Mouse (Mus musculus) hindbrain, embryonic 14.5 days (tissue): Measurements from ENCODE around the gene Slamf1. TPM values are rescaled to one million over a fixed set of nuclear protein-coding genes. Genes with fewer than 3 reads are reported as not detected.
A peak's percentile ranks its signal among the peaks of the same experiment; 100 is the strongest.

Experiments used
- ATAC-seq: fragments of 200-750 bp; cut with Nextera tagmentation; 2 replicates; pipeline ENCODE4 v1.8.0; 2017; ENCODE audit warnings: moderate number of reproducible peaks, mild to moderate bottlenecking, moderate TSS enrichment, moderate library complexity; ENCODE audit not compliant: low FRiP score
- DNase-seq: peaks from one replicate; pipeline ENCODE4 v3.0.0-alpha.2; 2015; ENCODE audit warnings: low spot score
- H3K27ac ChIP-seq: fragments of 300-500 bp; sonication (generic); 2 replicates; pipeline ENCODE4 v1.5.1; 2014; ENCODE audit warnings: mild to moderate bottlenecking, moderate library complexity
- H3K27me3 ChIP-seq: fragments of 300-500 bp; sonication (generic); 2 replicates; pipeline ENCODE4 v1.6.1; 2014; ENCODE audit warnings: mild to moderate bottlenecking, low read length, mixed read lengths; ENCODE audit not compliant: control insufficient read depth, insufficient read depth
- H3K36me3 ChIP-seq: fragments of 300-500 bp; sonication (generic); replicated peaks from 2 replicates; pipeline ENCODE4 v1.6.1; 2014; ENCODE audit not compliant: control insufficient read depth, insufficient read depth
- H3K4me1 ChIP-seq: fragments of 300-500 bp; sonication (generic); replicated peaks from 2 replicates; pipeline ENCODE4 v1.6.1; 2014; ENCODE audit warnings: antibody characterized with exemption, low read length, mixed read lengths; ENCODE audit not compliant: control insufficient read depth, insufficient read depth
- H3K4me2 ChIP-seq: fragments of 300-500 bp; sonication (generic); replicated peaks from 2 replicates; pipeline ENCODE4 v1.6.1; 2014; ENCODE audit warnings: mild to moderate bottlenecking, moderate library complexity
- H3K4me3 ChIP-seq: fragments of 300-500 bp; sonication (generic); replicated peaks from 2 replicates; pipeline ENCODE4 v1.5.1; 2014; ENCODE audit warnings: mild to moderate bottlenecking, low read length
- H3K9ac ChIP-seq: fragments of 300-500 bp; sonication (generic); 2 replicates; pipeline ENCODE4 v1.6.1; 2014
- H3K9me3 ChIP-seq: fragments of 300-500 bp; sonication (generic); 2 replicates; pipeline ENCODE4 v1.6.1; 2016; ENCODE audit warnings: low read length; ENCODE audit not compliant: control insufficient read depth
- WGBS: fragments of 180-500 bp; shearing (Covaris S2); extraction: QIAGEN DNeasy Blood & Tissue Kit; methylation state at CpG from one replicate; pipeline ENCODE4 v1.1.7; 2014; 5-methylcytosine and 5-hydroxymethylcytosine counted together
- polyA plus RNA-seq: library from polyadenylated mRNA; unstranded; fragments of >200 nt; fragmentation: Nextera tagmentation; extraction: Ambion mirVana; gene quantifications from 2 replicates; pipeline ENCODE4 v1.2.1, GENCODE M21; 2014

The Slamf1 gene
- polyA plus RNA-seq, result 0.10 and 0.13 TPM in 2 replicates

DNA sequence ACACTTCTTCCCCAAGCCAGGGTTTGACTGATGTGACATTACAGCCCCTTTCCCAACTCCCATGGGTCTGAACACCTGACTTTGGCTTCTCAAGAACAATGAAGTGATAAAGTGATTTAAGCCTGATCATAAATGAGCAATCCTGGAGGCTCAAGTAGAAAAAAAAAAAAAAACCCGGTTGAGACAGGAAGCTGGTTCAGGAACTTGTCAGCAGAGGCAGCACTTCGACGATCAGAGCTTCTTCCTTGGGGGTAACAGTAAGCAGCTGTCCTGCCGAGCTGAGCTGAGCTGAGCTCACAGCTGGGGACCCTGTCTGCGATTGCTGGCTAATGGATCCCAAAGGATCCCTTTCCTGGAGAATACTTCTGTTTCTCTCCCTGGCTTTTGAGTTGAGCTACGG is at the start of gene Slamf1:
Slamf1 (plus strand) TSS at position 230 of the 400 bp plus-strand sequence.
- H3K27me3 ChIP-seq, result no peaks in the 10 kb centered on the region
- ATAC-seq (no peak), DNase-seq (no peak)
- no peak within 1 kb of the TSS for H3K4me3 ChIP-seq
- no peak within 1 kb of the TSS for H3K27ac ChIP-seq
- H3K9me3 ChIP-seq, result no peaks in the 10 kb centered on the region
- H3K4me2 ChIP-seq, result no peak within 1 kb of the TSS
- H3K9ac ChIP-seq, result no peak within 1 kb of the TSS
- H3K4me1 ChIP-seq, result no peaks in the 10 kb centered on the region
- H3K36me3 ChIP-seq, result no peaks in the 10 kb centered on the region
- 42% methylated on average over 6 of the region's 6 CpGs for WGBS

DNA sequence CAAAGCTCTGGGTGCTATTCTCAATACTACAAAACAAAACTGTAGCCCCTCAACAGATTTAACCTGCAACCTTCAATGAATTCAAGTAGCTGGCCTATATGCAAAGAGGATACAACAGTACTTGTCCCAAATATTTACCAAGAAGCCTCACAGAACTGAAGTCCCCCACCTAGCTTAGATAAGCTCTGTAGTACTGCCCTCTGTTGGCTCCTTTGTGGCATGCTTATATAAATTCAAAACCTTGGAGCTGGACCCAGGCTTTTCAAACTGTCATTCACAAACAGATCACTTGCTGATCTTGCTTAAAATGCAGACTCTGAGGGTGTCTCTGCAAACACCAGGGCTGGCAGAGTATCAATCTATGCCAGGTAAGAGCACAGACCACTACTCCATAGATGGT is 35.7 kb upstream of the Slamf1 start:
- no peak overlapping the region for H3K4me2 ChIP-seq
- H3K9me3 ChIP-seq, result no peaks in the 10 kb centered on the region
- H3K36me3 ChIP-seq, result no peaks in the 10 kb centered on the region
- H3K4me1 ChIP-seq, result no peaks in the 10 kb centered on the region
- H3K27ac ChIP-seq, result no peak overlapping the region
- DNase-seq (peak; percentile 13), ATAC-seq (no peak)
- no peak overlapping the region for H3K9ac ChIP-seq
- no peaks in the 10 kb centered on the region for H3K27me3 ChIP-seq
- no peak overlapping the region for H3K4me3 ChIP-seq

DNA sequence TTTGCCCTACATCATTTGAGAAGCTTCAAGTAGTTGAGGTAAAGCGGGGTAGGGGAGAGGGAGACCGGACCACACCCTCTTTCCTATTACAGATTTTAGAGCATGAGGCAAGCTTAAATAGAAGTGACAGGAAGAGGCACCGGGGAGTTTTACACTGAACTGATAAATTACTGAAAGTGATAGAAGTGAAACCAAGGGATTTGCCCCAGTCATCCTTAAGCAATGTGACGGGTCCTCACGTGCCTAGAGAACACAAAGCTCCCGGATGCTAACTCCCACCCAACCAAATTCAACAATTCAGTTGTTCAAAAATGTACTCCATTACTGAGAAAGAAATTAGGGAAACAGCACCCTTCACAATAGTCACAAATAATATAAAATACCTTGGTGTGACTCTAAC is 32.0 kb upstream of the Slamf1 start:
- no peak overlapping the region for H3K9ac ChIP-seq
- H3K27ac ChIP-seq, result no peak overlapping the region
- no peaks in the 10 kb centered on the region for H3K4me1 ChIP-seq
- ATAC-seq (no peak), DNase-seq (no peak)
- 91% methylated on average over 6 of the region's 6 CpGs for WGBS
- no peaks in the 10 kb centered on the region for H3K9me3 ChIP-seq
- H3K4me3 ChIP-seq, result no peak overlapping the region
- H3K36me3 ChIP-seq, result no peaks in the 10 kb centered on the region
- no peaks in the 10 kb centered on the region for H3K27me3 ChIP-seq
- no peak overlapping the region for H3K4me2 ChIP-seq

DNA sequence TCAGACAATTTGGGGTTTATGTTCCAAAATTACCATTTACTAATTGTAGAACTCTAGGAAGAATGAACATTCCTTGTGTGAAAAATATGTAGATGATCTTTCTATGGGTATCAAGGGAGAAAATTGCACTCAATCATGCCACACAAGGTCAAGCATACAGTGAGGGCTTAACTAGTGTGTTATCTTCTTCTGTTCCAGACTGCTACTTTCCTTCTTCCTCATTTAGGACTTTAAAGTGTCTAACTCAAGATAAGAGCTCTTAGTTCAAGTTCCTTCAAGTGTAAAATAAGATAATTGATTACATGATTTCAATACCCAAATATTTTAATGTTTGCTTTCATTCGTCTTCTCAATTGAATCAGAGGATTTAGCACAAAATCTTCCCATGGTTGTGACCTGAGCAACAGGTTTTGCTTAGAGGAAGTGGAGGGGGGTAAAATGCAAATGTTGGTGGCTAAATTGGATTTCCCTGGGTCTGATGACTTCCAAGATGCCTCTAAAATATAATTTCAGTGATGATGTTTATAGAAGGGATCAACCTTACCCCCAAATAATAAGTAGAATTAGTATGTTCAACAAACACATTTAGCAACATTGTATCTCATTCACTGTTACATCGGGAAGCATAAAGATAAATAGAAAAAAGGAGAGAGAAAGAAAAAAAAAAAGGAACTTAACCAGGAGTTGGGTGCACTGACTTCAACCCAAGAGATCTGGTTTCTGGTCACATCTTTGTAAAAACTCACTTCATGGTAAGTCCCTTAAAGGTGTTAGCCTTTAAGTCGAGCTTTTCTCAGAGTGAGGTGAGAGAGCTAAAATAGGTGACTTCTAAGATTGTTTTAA is 18.6 kb upstream of the Slamf1 start:
- no peaks in the 10 kb centered on the region for H3K4me1 ChIP-seq
- no peak overlapping the region for H3K9ac ChIP-seq
- no peak overlapping the region for H3K27ac ChIP-seq
- no peaks in the 10 kb centered on the region for H3K9me3 ChIP-seq
- H3K36me3 ChIP-seq, result no peaks in the 10 kb centered on the region
- no peak overlapping the region for H3K4me3 ChIP-seq
- H3K4me2 ChIP-seq, result no peak overlapping the region
- 87% methylated on average over 3 of the region's 3 CpGs for WGBS
- ATAC-seq (no peak), DNase-seq (peak; percentile 5)
- no peaks in the 10 kb centered on the region for H3K27me3 ChIP-seq

DNA sequence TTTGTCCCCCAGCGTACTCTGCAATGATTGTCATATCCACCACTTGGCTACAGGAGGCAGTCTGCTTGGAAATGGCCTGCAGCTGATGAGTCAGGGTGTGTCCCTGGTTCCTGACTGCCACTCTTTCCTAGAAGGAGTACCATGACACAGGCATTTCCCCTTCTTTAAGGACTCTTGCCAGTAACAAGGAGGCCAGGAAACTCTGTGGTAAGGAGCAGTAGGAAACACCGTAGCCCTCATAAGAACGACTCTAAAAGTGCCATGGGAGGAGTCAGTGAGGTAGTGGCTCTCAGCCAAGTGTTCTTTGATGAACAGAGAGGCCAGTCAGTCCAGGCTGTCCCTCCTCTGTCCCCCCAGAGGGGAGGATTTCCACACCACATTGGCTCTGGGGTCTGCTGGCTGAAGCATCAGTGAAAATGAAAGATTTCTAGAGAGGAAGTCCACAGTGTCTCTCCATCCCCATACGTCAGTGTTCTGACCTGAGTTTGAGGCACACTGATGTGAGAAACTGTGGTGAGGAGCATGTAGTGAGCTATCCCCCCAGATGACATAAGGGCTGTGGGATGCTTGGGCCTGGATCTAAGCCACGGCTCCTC is 5.0 kb upstream of the Slamf1 start:
- ATAC-seq, result no peak
- no peaks in the 10 kb centered on the region for H3K9me3 ChIP-seq
- no peaks in the 10 kb centered on the region for H3K4me1 ChIP-seq
- no peak overlapping the region for H3K27ac ChIP-seq
- no peak for DNase-seq
- H3K9ac ChIP-seq, result no peak overlapping the region
- no peak overlapping the region for H3K4me2 ChIP-seq
- H3K36me3 ChIP-seq, result no peaks in the 10 kb centered on the region
- WGBS, result 78% methylated on average over 5 of the region's 5 CpGs
- no peaks in the 10 kb centered on the region for H3K27me3 ChIP-seq
- no peak overlapping the region for H3K4me3 ChIP-seq

DNA sequence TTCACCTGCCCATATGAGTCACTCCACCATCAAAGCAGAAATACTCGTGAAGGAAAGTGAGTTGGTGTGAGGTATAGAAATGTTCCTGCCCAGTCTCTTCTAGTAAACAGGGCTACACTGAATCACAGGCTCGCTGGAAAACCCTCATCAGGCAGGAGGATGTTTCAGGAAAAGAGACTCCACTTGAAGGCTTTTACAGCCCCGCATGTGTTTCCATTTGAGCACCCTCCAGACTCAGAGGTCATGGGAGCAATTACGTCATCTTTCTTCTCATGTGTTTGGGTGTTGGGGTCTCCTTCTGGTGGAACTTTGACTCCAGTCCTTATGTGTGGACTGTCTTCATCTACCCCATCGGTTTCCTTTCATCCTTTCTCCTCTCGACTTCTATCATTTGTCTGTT is 4.1 kb downstream of the Slamf1 start:
- no peak for DNase-seq
- 87% methylated on average over 6 of the region's 6 CpGs for WGBS

DNA sequence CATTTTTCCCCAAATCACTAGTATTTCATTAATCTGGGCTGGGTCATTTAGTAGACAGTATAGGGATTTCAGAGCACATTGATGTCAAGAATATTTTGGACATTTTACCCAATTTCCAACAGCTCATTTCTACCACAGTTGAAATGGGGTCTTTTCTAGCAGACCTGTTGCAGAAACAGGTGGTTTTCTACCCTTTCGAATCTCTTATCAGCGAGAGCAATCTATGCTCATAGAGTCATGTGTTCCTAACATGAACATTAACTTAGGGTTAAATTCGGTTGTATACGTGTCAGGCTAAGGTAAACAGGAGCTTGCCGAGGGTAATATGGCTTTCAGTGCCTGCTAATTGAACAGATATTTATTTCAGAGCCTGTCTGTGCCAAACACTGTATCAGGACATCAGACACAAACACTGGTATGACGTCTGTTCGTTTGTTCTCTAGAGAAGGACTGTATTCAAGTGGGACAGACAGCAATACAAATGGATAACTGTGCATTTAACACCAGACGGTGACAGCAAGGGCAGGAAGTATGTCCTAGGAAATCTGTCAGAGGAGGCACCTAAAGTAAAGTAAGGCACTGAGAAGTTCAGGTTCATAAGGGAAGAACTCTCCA is 5.3 kb downstream of the Slamf1 start:
- WGBS, result 89% methylated on average over 8 of the region's 8 CpGs
- no peak for DNase-seq
- no peaks in the 10 kb centered on the region for H3K9me3 ChIP-seq

More for the DNA sequence above, 4.1 kb downstream of the Slamf1 start:
- no peak overlapping the region for H3K27ac ChIP-seq
- H3K27me3 ChIP-seq, result no peaks in the 10 kb centered on the region
- H3K4me1 ChIP-seq, result no peaks in the 10 kb centered on the region; the same call in 1 of the 2 replicates
- H3K4me2 ChIP-seq, result no peak overlapping the region
- no peak overlapping the region for H3K4me3 ChIP-seq
- no peak for ATAC-seq
- H3K9ac ChIP-seq, result no peak overlapping the region
- no peaks in the 10 kb centered on the region for H3K36me3 ChIP-seq
- no peaks in the 10 kb centered on the region for H3K9me3 ChIP-seq

DNA sequence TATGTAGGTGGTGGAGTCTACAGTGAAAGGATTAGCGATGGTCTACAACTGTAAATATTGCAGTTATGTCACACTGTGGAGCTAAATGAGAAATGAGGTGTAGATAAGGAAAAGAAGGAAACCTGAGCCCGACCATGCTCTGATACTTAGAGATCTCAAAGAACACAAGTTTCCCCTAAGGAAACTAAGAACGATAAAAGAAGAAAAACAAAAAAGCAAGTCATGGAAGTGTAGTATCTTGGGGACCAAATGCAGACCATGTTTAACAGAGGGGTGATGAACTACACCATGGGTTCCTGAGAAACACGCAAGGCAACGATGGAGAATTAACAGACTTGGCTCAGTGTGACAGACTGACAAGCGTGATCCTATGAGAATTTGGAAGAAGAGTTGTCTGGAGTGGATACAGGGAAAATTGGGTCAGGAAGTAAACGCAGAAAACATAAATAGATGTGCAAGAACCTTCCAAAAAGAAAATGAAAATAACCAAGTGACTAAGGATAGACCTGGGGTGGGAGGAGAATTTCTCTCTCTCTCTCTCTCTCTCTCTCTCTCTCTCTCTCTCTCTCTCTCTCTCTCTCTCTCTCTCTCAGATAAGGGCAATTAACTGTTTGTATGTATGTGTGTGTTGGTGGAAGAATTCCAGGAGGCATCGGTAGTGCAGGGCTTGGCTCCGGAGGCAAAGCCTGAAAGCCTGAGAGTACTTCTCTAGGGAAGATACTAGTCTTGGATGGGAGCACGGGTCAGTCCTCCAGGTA is 6.5 kb downstream of the Slamf1 start:
- Histone ChIP-seq H3K9ac (no peak overlapping the region), H3K4me2 (no peak overlapping the region), H3K27me3 (no peaks in the 10 kb centered on the region), H3K4me3 (no peak overlapping the region), H3K9me3 (no peaks in the 10 kb centered on the region), H3K27ac (no peak overlapping the region), H3K36me3 (no peaks in the 10 kb centered on the region), H3K4me1 (no peaks in the 10 kb centered on the region; the same call in 1 of the 2 replicates)
- DNase-seq (no peak), ATAC-seq (no peak)
- WGBS, result 92% methylated on average over 10 of the region's 10 CpGs

More for the DNA sequence above, 5.3 kb downstream of the Slamf1 start:
- no peak overlapping the region for H3K4me2 ChIP-seq
- H3K36me3 ChIP-seq, result no peaks in the 10 kb centered on the region
- no peak overlapping the region for H3K27ac ChIP-seq
- no peak for ATAC-seq
- H3K27me3 ChIP-seq, result no peaks in the 10 kb centered on the region
- H3K4me1 ChIP-seq, result no peaks in the 10 kb centered on the region; the same call in 1 of the 2 replicates
- no peak overlapping the region for H3K9ac ChIP-seq
- no peak overlapping the region for H3K4me3 ChIP-seq

DNA sequence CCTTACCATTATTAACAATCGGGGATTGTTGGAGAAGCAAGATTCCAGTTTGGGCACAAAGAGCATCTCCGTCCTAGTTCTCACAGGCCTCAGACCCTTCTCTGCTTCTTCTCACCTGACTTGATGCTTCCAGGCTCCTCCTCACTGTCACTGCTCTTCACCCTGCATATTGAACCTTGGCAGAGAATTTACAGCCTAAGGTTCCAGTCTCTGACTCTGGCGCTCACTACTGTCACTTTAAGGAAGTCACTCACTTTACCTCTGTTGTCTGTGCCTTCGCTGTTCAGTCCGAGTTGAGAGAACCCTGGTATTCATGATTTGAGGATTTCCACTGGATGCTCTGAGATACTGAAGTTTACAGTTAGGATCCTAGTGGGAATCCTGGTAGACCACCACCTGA is 7.3 kb downstream of the Slamf1 start:
- no peak overlapping the region for H3K9ac ChIP-seq
- no peak overlapping the region for H3K27ac ChIP-seq
- WGBS, result 75% methylated on average over 5 of the region's 5 CpGs
- no peaks in the 10 kb centered on the region for H3K9me3 ChIP-seq
- no peaks in the 10 kb centered on the region for H3K27me3 ChIP-seq
- no peaks in the 10 kb centered on the region for H3K36me3 ChIP-seq
- DNase-seq, result no peak
- ATAC-seq, result no peak
- no peak overlapping the region for H3K4me2 ChIP-seq
- H3K4me1 ChIP-seq, result no peaks in the 10 kb centered on the region; the same call in 1 of the 2 replicates
- H3K4me3 ChIP-seq, result no peak overlapping the region
